Mouse (Mus musculus) CH12.LX (cell line): ENCODE measurements around the gene Pjvk. TPM values are rescaled to one million over a fixed set of nuclear protein-coding genes. Genes with fewer than 3 reads are reported as not detected.

Source experiments
- DNase-seq: peaks from one replicate; pipeline ENCODE4 v3.0.0-alpha.2; 2013; ENCODE audit errors: extremely low read depth
- H3K27ac ChIP-seq: 2 replicates; pipeline ENCODE4 v1.5.1; 2012; ENCODE audit warnings: low read depth, mild to moderate bottlenecking, control low read depth, moderate library complexity; ENCODE audit not compliant: insufficient read depth
- H3K27me3 ChIP-seq: replicated peaks from 2 replicates; pipeline ENCODE3; 2012; ENCODE audit warnings: inconsistent platforms
- H3K36me3 ChIP-seq, 2 experiments: replicated peaks in 1 of 2; 2 replicates each; pipeline versions ENCODE3 to v1.6.1; 2012; ENCODE audit warnings: inconsistent platforms in 1 of 2, low read length in 1 of 2, mild to moderate bottlenecking in 1 of 2, mixed read lengths in 1 of 2, moderate library complexity in 1 of 2; ENCODE audit not compliant: control insufficient read depth in 1 of 2, insufficient read depth in 1 of 2
- H3K4me1 ChIP-seq, 2 experiments: 2 replicates each; pipeline ENCODE4 v1.6.1; 2012; ENCODE audit warnings: inconsistent platforms in 1 of 2, moderate library complexity in 1 of 2; ENCODE audit not compliant: insufficient read depth in 2 of 2, control insufficient read depth in 1 of 2
- H3K4me2 ChIP-seq: 2 replicates; pipeline ENCODE4 v1.6.1; 2012; ENCODE audit warnings: low read depth, mild to moderate bottlenecking, control low read depth; ENCODE audit not compliant: poor library complexity, insufficient read depth, severe bottlenecking
- H3K4me3 ChIP-seq, 3 experiments: fragments of 150-350 bp in 1 of 3; sonication (generic) in 1 of 3; replicated peaks in 1 of 3; 2 replicates each; pipeline versions ENCODE3 to v1.5.1; 2011 to 2012; ENCODE audit warnings: low read depth in 2 of 3, low read length in 2 of 3, mild to moderate bottlenecking in 2 of 3, moderate library complexity in 2 of 3, control low read depth in 1 of 3, improper control_type of control experiment in 1 of 3, inconsistent platforms in 1 of 3, mixed read lengths in 1 of 3; ENCODE audit not compliant: poor library complexity in 1 of 3
- H3K79me2 ChIP-seq: replicated peaks from 2 replicates; pipeline ENCODE4 v1.6.1; 2012; ENCODE audit warnings: mild to moderate bottlenecking, moderate library complexity; ENCODE audit not compliant: control insufficient read depth, poor library complexity, insufficient read depth, severe bottlenecking; ENCODE audit errors: extremely low read depth
- H3K9ac ChIP-seq: 2 replicates; pipeline ENCODE4 v1.6.1; 2012; ENCODE audit warnings: low read depth, mild to moderate bottlenecking, control low read depth, moderate library complexity; ENCODE audit not compliant: insufficient read depth
- H3K9me3 ChIP-seq: replicated peaks from 2 replicates; pipeline ENCODE3; 2012; ENCODE audit warnings: low read length, inconsistent platforms, mixed read lengths
- BHLHE40 ChIP-seq: IDR thresholded peaks from 2 replicates; pipeline ENCODE4 v1.6.1; 2011; ENCODE audit warnings: mild to moderate bottlenecking, low read depth, low read length, improper control_type of control experiment
- CHD1 ChIP-seq: IDR thresholded peaks from 2 replicates; pipeline ENCODE4 v1.6.1; 2012; ENCODE audit warnings: low read depth, low read length, improper control_type of control experiment, inconsistent platforms
- E2F4 ChIP-seq: IDR thresholded peaks from 2 replicates; pipeline ENCODE4 v1.6.1; 2011; ENCODE audit warnings: low read depth, low read length, improper control_type of control experiment; ENCODE audit not compliant: insufficient replicate concordance
- ELF1 ChIP-seq: IDR thresholded peaks from 2 replicates; pipeline ENCODE4 v1.6.1; 2014; ENCODE audit warnings: low read depth, mild to moderate bottlenecking, inconsistent platforms, low read length, improper control_type of control experiment
- EP300 ChIP-seq: IDR thresholded peaks from 2 replicates; pipeline ENCODE4 v1.6.1; 2011; ENCODE audit warnings: low read length, improper control_type of control experiment
- GABPA ChIP-seq: IDR thresholded peaks from 2 replicates; pipeline ENCODE4 v1.6.1; 2012; ENCODE audit warnings: low read depth, low read length, improper control_type of control experiment, inconsistent platforms; ENCODE audit not compliant: insufficient replicate concordance
- HCFC1 ChIP-seq: IDR thresholded peaks from 2 replicates; pipeline ENCODE4 v1.6.1; 2012; ENCODE audit warnings: low read depth, mild to moderate bottlenecking, inconsistent platforms, low read length, improper control_type of control experiment
- IRF4 ChIP-seq: IDR thresholded peaks from 2 replicates; pipeline ENCODE4 v1.6.1; 2014; ENCODE audit warnings: low read depth, mild to moderate bottlenecking, inconsistent platforms, low read length, improper control_type of control experiment
- JUN ChIP-seq: IDR thresholded peaks from 2 replicates; pipeline ENCODE4 v1.6.1; 2011; ENCODE audit warnings: low read depth, mild to moderate bottlenecking, low read length, improper control_type of control experiment, moderate library complexity; ENCODE audit not compliant: insufficient read depth
- MAX ChIP-seq: IDR thresholded peaks from 2 replicates; pipeline ENCODE4 v1.6.1; 2011; ENCODE audit warnings: low read length, improper control_type of control experiment
- MAZ ChIP-seq: IDR thresholded peaks from 2 replicates; pipeline ENCODE4 v1.6.1; 2012; ENCODE audit warnings: low read depth, mild to moderate bottlenecking, inconsistent platforms, low read length, improper control_type of control experiment, moderate library complexity
- MEF2A ChIP-seq: IDR thresholded peaks from 2 replicates; pipeline ENCODE4 v1.6.1; 2014; ENCODE audit warnings: low read depth, mild to moderate bottlenecking, inconsistent platforms, low read length, improper control_type of control experiment, borderline replicate concordance
- NELFE ChIP-seq: IDR thresholded peaks from 2 replicates; pipeline ENCODE4 v1.6.1; 2011; ENCODE audit warnings: low read depth, low read length, improper control_type of control experiment
- NRF1 ChIP-seq: IDR thresholded peaks from 2 replicates; pipeline ENCODE4 v1.6.1; 2014; ENCODE audit warnings: low read depth, mild to moderate bottlenecking, inconsistent platforms, low read length, improper control_type of control experiment, moderate library complexity
- PAX5 ChIP-seq: IDR thresholded peaks from 2 replicates; pipeline ENCODE4 v1.6.1; 2012; ENCODE audit warnings: low read length, inconsistent platforms, mixed read lengths
- POLR2A ChIP-seq: IDR thresholded peaks from 2 replicates; pipeline ENCODE4 v1.6.1; 2011; ENCODE audit warnings: low read depth, mild to moderate bottlenecking, improper control_type of control experiment, low read length
- POLR2AphosphoS2 ChIP-seq: IDR thresholded peaks from 2 replicates; pipeline ENCODE4 v1.6.1; 2011; ENCODE audit warnings: low read depth, low read length, improper control_type of control experiment
- RAD21 ChIP-seq: IDR thresholded peaks from 2 replicates; pipeline ENCODE4 v1.6.1; 2011; ENCODE audit warnings: low read depth, mild to moderate bottlenecking, low read length, improper control_type of control experiment, moderate library complexity
- SMC3 ChIP-seq: IDR thresholded peaks from 2 replicates; pipeline ENCODE4 v1.6.1; 2011; ENCODE audit warnings: low read depth, low read length, improper control_type of control experiment
- TBP ChIP-seq: conservative IDR thresholded peaks from 2 replicates; pipeline ENCODE4 v1.6.1; 2011; ENCODE audit warnings: low read depth, low read length, improper control_type of control experiment
- USF1 ChIP-seq: IDR thresholded peaks from 2 replicates; pipeline ENCODE4 v1.6.1; 2014; ENCODE audit warnings: low read depth, mild to moderate bottlenecking, inconsistent platforms, low read length, improper control_type of control experiment
- ZKSCAN1 ChIP-seq: IDR thresholded peaks from 2 replicates; pipeline ENCODE4 v1.6.1; 2012; ENCODE audit warnings: low read depth, inconsistent platforms, low read length, improper control_type of control experiment, borderline replicate concordance
- ZNF384 ChIP-seq: IDR thresholded peaks from 2 replicates; pipeline ENCODE4 v1.6.1; 2012; ENCODE audit warnings: low read depth, low read length, improper control_type of control experiment, inconsistent platforms
- dilution Hi-C: fragments of 300-500 bp; cut with MboI; formaldehyde crosslinking; loops from 2 replicates; pipeline ENCODE4 v1.14.3; 2020; ENCODE audit warnings: low sequenced_read_pairs; ENCODE audit not compliant: extremely low pct_unique_long_range_greater_than_20kb, extremely low pct_ligation_motif_present
- in situ Hi-C: fragments of 300-500 bp; cut with MboI; formaldehyde crosslinking; loops from 3 replicates; pipeline ENCODE4 v1.14.3; 2019; ENCODE audit warnings: low sequenced_read_pairs, low pct_ligation_motif_present, low pct_unique_long_range_greater_than_20kb, mixed read lengths
- polyA plus RNA-seq: library from polyadenylated mRNA; unstranded; fragments of >175 nt; gene quantifications from 2 replicates; pipeline ENCODE4 v1.2.1, GENCODE M21; 2012; ENCODE audit warnings: low read depth; ENCODE audit not compliant: insufficient read length
- total RNA-seq, 2 experiments: library from RNA; depleted of rRNA; stranded (reverse); fragments of 300-350 nt in 1 of 2; fragments of >200 nt in 1 of 2; gene quantifications; 2 replicates each; pipeline ENCODE4 v1.2.3; 2012 to 2014

Pjvk gene
- total and polyA plus RNA-seq, 3 experiments: not detected

- no peak overlapping the region for H3K4me2 ChIP-seq
- H3K9ac ChIP-seq: no peak overlapping the region
- DNase-seq: no peak
- no peaks in the 10 kb centered on the region for H3K27me3 ChIP-seq
- dilution Hi-C loops (no loop called here), in situ Hi-C loops (no loop called here)
- peaks cover 8 to 53% of the 10 kb centered on the region in 2 experiments for H3K36me3 ChIP-seq
- H3K4me1 ChIP-seq: no peaks in the 10 kb centered on the region
- no peaks in the 10 kb centered on the region for H3K79me2 ChIP-seq
- TF ChIP-seq POLR2A (no peak), MAZ (no peak), TBP (no peak), USF1 (no peak), SMC3 (no peak), CHD1 (no peak), BHLHE40 (no peak), RAD21 (no peak), HCFC1 (no peak), IRF4 (no peak), MEF2A (no peak), ELF1 (no peak), POLR2AphosphoS2 (no peak), ZKSCAN1 (no peak), E2F4 (no peak)
- no peak overlapping the region for H3K4me3 ChIP-seq
- no peak overlapping the region for H3K27ac ChIP-seq
- no peaks in the 10 kb centered on the region for H3K9me3 ChIP-seq
These were observed 17.3 kb downstream of the Pjvk start for GRCm38 (mm10) chr2:76665531-76665930.

- in situ Hi-C loops: no loop called here
- H3K4me3 ChIP-seq: no peak overlapping the region
- no peaks in the 10 kb centered on the region for H3K27me3 ChIP-seq
- no peak for DNase-seq
- H3K36me3 ChIP-seq: peaks cover 8 to 48% of the 10 kb centered on the region in 2 experiments
- dilution Hi-C loops: no loop called here
- no peak overlapping the region for H3K4me2 ChIP-seq
- H3K27ac ChIP-seq: no peak overlapping the region
- H3K9ac ChIP-seq: no peak overlapping the region
- peaks cover 0 to 6% of the 10 kb centered on the region in 2 experiments; a peak in 1 of 4 replicates for H3K4me1 ChIP-seq
- no peak for TF ChIP-seq EP300
- TF ChIP-seq ZNF384: no peak
- TF ChIP-seq CHD1: no peak
- no peak for TF ChIP-seq IRF4
- no peak for TF ChIP-seq E2F4
- no peak for TF ChIP-seq GABPA
- no peak for TF ChIP-seq PAX5
- no peak for TF ChIP-seq MEF2A
- no peak for TF ChIP-seq HCFC1
- TF ChIP-seq MAX: no peak
- no peak for TF ChIP-seq JUN
- TF ChIP-seq NELFE: no peak
- TF ChIP-seq ZKSCAN1: no peak
- no peak for TF ChIP-seq TBP
- TF ChIP-seq NRF1: no peak
- H3K9me3 ChIP-seq: no peaks in the 10 kb centered on the region
- peaks cover 1% of the 10 kb centered on the region; the same call in 1 of the 2 replicates for H3K79me2 ChIP-seq
These were observed 18.9 kb downstream of the Pjvk start for GRCm38 (mm10) chr2:76667200-76667599.
